Mouse (Mus musculus) spleen, adult 2 months (tissue): ENCODE measurements around the gene Tor2a. TPM values are rescaled to one million over a fixed set of nuclear protein-coding genes. Genes with fewer than 3 reads are reported as not detected.

Experiments
- DNase-seq, 2 experiments: peaks; one replicate each; pipeline versions ENCODE4 v3.0.0 to v3.0.0-alpha.2; 2012 to 2021; ENCODE audit warnings: low spot score in 2 of 2, low read depth in 1 of 2
- H3K27ac ChIP-seq: fragments of 200-500 bp; 2 replicates; pipeline ENCODE4 v1.5.1; 2012; ENCODE audit warnings: low read length, inconsistent platforms; ENCODE audit not compliant: insufficient read depth
- H3K27me3 ChIP-seq: fragments of 200-500 bp; 2 replicates; pipeline ENCODE4 v1.6.1; 2012; ENCODE audit warnings: mild to moderate bottlenecking, moderate library complexity, low read length, inconsistent platforms; ENCODE audit not compliant: control insufficient read depth, insufficient read depth
- H3K36me3 ChIP-seq: fragments of 200-500 bp; 2 replicates; pipeline ENCODE4 v1.6.1; 2012; ENCODE audit warnings: mild to moderate bottlenecking, low read length, inconsistent platforms; ENCODE audit not compliant: control insufficient read depth, insufficient read depth
- H3K4me1 ChIP-seq: fragments of 200-500 bp; 2 replicates; pipeline ENCODE4 v1.6.1; 2011; ENCODE audit warnings: inconsistent platforms; ENCODE audit not compliant: control insufficient read depth, insufficient read depth, insufficient read length
- H3K4me3 ChIP-seq: fragments of 200-500 bp; 2 replicates; pipeline ENCODE4 v1.5.1; 2011; ENCODE audit warnings: mild to moderate bottlenecking, inconsistent platforms; ENCODE audit not compliant: insufficient read depth, insufficient read length; ENCODE audit errors: extremely low read depth
- CTCF ChIP-seq: fragments of 200-500 bp; IDR thresholded peaks from 2 replicates; pipeline ENCODE4 v1.5.1; 2011; ENCODE audit warnings: mild to moderate bottlenecking, inconsistent platforms; ENCODE audit not compliant: insufficient read depth, insufficient read length, insufficient replicate concordance; ENCODE audit errors: extremely low read depth
- POLR2A ChIP-seq: fragments of 200-500 bp; IDR thresholded peaks from 2 replicates; pipeline ENCODE4 v1.6.1; 2011; ENCODE audit warnings: low read depth, low read length, inconsistent platforms
- WGBS: fragments of 180-500 bp; shearing (Covaris S2); methylation state at CpG from one replicate; pipeline ENCODE4 v1.1.7; 2018; 5-methylcytosine and 5-hydroxymethylcytosine counted together
- polyA plus RNA-seq: library from polyadenylated mRNA; depleted of rRNA; stranded (reverse); fragments of >200 nt; gene quantifications from 2 replicates; pipeline ENCODE4 v1.2.3, GENCODE M21; 2012

Gene Tor2a
- polyA plus RNA-seq, 1 experiment, result 46.5 TPM

DNA sequence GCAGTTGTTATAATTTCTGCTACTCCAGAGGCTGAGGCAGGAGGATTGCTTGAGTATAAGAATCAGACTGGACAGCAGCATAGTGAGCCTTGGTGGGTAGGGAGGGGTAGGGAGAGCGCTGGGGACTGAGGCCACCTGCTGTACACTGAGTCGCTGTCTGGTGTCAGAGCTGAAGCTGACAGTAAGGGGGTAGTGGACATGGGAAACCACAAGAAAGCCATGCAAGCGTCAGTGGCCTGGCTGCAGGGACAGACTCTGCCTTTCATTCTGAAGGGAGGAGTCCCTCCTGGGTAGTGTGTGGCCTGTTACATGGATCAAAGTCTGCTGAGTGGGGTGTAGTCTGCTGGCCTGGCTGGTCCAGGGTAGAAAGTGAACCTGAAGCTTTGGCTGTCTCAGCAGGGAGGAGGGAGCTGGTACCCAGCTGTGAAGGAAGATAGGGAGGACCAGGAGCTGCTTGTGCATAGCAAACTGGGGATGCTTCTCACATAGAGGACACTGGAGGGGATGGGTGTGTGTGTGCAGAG, 20.7 kb upstream of the Tor2a start:
- no peak for DNase-seq
- H3K4me3 ChIP-seq, result no peak overlapping the region
- no peak overlapping the region for H3K27ac ChIP-seq
- no peaks in the 10 kb centered on the region for H3K27me3 ChIP-seq
- peaks cover 3% of the 10 kb centered on the region for H3K4me1 ChIP-seq
- H3K36me3 ChIP-seq, result peaks cover 27% of the 10 kb centered on the region
- 62% methylated on average over 3 of the region's 3 CpGs for WGBS
- TF ChIP-seq CTCF (no peak), POLR2A (no peak)

DNA sequence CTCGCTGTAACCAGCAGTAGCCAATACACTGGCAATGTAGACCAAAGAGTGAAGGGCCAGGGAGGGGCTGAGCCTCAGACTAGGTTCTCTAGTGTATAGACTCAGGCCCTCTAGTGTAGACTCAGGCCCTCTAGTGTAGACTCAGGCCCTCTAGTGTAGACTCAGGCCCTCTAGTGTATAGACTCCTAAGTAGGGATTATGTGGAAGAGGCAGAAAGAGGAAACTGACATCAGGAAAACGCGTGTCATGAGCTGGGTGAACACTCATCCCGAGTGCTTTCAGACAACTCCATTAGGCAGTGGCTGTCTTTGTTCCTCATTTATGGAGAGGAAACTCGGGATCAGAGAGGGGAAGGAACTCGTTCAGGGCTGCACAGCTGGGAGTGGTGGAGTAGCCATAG, 20.0 kb upstream of the Tor2a start:
- Histone ChIP-seq H3K27me3 (no peaks in the 10 kb centered on the region), H3K4me3 (no peak overlapping the region), H3K36me3 (peaks cover 34% of the 10 kb centered on the region), H3K27ac (no peak overlapping the region), H3K4me1 (peaks cover 3% of the 10 kb centered on the region)
- 69% methylated on average over 6 of the region's 6 CpGs for whole genome bisulfite sequencing
- no peak for TF ChIP-seq CTCF
- no peak for TF ChIP-seq POLR2A
- DNase-seq, result no peak

DNA sequence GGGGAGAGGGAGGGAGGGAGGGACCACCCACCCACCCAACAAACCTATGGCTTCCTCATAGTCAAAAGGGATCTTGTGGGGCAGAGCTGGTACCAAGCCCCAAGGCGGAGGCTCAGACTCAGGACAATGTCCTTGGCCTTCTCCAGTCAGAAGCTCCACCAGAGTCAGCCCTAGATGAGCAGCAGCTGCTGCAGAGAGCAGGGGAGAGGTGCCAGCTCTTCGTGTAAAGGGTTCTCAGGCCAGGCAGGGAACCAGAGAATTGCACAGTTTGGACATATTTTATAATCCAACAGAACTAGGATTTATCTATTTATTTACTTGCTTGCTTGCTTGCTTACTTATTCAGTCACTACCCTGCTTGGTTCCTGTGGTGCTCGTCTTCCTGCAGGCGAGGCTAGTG, 17.7 kb upstream of the Tor2a start:
- Histone ChIP-seq H3K36me3 (peaks cover 43% of the 10 kb centered on the region), H3K4me1 (peaks cover 3% of the 10 kb centered on the region), H3K27ac (no peak overlapping the region), H3K4me3 (no peak overlapping the region), H3K27me3 (no peaks in the 10 kb centered on the region)
- WGBS, result 84% methylated on average over 4 of the region's 4 CpGs
- TF ChIP-seq POLR2A, result no peak
- no peak for TF ChIP-seq CTCF
- DNase-seq, result no peak

DNA sequence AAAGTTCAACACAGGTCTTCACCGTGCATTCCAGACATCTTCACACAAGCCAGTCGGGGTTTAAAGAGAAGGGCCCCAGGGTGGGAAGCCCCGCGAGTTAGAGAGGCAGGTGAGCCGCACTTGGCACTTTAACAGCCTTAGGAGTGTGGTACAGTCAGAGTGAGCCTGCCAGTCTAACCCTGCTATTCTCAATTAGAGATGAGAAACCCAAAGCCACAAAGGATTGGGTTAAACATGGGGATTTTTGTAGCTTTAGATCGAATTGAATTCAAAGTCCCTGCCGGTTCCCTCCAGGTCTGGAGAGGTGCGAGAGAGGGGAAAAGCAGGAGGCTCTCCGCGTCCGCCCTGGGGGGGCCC, 16.1 kb upstream of the Tor2a start, which contains the start of gene 6330409D20Rik:
TSS of gene 6330409D20Rik (minus strand) at position 101 of the 357 bp plus-strand sequence.
- no peak for TF ChIP-seq CTCF
- TF ChIP-seq POLR2A, result no peak
- WGBS, result 82% methylated on average over 11 of the region's 11 CpGs
- no peaks in the 10 kb centered on the region; the same call in 1 of the 2 replicates for H3K4me1 ChIP-seq
- DNase-seq, result no peak
- no peak within 1 kb of the TSS for H3K4me3 ChIP-seq
- H3K27ac ChIP-seq, result no peak within 1 kb of the TSS
- peaks cover 56% of the 10 kb centered on the region for H3K36me3 ChIP-seq
- no peaks in the 10 kb centered on the region for H3K27me3 ChIP-seq

DNA sequence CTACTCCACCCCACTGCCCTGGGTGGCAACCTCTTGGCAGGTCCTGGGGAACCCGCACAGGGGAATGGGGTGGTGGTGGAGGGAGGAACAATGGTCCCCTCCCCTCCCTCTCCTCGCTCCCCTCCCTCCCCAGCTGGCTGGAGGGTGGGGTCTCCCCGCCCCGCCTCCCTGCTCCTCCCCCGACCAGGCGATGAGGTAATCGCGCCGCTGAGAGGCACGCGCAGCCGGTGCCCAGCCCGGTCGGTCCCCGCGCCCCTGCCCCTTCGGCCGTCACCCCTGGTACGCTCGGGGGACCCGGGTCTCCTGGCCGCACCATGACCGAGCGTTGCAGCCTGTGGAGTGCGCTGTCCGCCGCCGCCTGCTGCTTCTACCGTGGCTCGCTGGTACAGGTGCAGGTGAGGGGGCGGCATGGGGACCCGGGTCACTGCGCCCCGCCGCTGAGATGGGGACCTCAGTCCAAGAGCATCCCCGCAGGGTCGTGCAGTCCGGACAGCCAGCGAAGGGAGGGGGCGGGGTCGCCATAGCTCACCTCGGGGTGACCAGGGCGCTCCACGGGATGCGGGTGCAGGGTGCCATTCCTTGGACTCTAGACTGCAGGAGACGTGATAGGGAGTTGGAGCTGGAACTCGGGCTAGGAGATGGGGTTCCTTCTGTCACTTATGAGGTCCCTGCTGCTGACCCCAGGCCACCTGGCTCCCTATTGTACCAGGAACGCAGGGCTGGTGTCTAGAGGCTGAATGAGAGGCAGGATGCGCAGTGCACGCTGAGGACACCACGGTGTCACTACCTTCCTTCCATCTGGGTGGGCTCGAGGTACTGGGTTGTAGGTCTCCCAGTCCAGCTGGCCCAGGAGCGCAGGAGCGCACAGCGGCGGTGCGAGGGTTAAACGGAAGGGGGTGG, 15.5 kb upstream of the Tor2a start:
- 82% methylated on average over 54 of the region's 58 CpGs for WGBS
- H3K27ac ChIP-seq, result no peak overlapping the region
- no peak overlapping the region for H3K4me3 ChIP-seq
- TF ChIP-seq POLR2A (no peak), CTCF (no peak)
- H3K27me3 ChIP-seq, result no peaks in the 10 kb centered on the region
- H3K4me1 ChIP-seq, result no peaks in the 10 kb centered on the region; the same call in 1 of the 2 replicates
- H3K36me3 ChIP-seq, result peaks cover 59% of the 10 kb centered on the region
- DNase-seq, result no peak

DNA sequence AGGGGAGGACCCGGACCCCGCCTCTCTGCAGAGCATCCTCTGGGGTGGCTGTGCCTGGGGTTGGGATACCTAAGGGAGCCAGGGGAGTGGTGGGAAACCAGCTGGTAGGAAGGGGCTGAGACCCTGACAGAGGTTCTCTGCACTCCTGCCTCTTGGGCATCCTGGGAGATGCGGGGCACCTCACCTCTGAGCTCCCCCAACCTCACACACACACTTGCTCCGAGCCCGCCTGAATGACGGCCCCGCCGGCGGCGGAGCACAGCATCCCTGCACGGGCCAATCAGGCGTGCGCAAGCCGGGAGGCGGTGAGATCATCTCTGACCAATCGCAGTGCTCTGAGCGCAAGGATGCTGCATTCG, 14.9 kb upstream of the Tor2a start:
- H3K27me3 ChIP-seq, result no peaks in the 10 kb centered on the region
- no peaks in the 10 kb centered on the region; the same call in 1 of the 2 replicates for H3K4me1 ChIP-seq
- H3K27ac ChIP-seq, result no peak overlapping the region
- TF ChIP-seq CTCF (no peak), POLR2A (no peak)
- no peak overlapping the region for H3K4me3 ChIP-seq
- DNase-seq, result no peak
- peaks cover 64% of the 10 kb centered on the region for H3K36me3 ChIP-seq
- WGBS, result 94% methylated on average over 18 of the region's 18 CpGs
